Mouse (Mus musculus): Measurements from ENCODE around the gene Gm28919. TPM values are rescaled to one million over a fixed set of nuclear protein-coding genes. Genes with fewer than 3 reads are reported as not detected.

The Gm28919 gene
- not detected in 2 replicates for polyA plus RNA-seq (2012; rRNA removed; ENCODE audit: low replicate concordance)

DNA sequence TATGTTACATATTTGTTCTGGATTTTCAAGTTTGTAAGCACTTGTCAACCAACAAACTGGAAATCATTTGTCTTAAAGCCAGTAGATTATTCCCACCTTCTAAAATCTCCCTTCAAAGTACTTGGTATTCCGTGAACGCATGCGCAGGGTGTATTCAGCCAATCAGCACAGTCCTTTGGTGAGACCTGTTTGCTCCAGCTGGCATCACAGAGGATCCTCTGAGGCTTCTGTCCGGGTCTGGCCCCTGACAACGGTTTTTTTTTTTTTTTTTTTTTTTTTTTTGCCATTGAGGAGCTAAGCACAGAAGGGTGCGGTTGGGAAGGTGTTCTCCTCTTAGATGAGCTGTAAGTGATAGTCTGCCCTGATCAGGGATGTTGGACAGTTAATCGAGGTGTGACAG lies at the start of gene Gm28919:
Gene Gm28919 (plus strand): TSS at position 301 of the 400 bp plus-strand sequence.

Other genes with a start within 250 kb of the Gm28919 start
- gene Gm21719, start 99.3 kb downstream of the Gm28919 start, polyA plus RNA-seq (2012; rRNA removed; ENCODE audit: low replicate concordance): not detected in 2 replicates